Mouse (Mus musculus): ENCODE measurements around the gene Cd80.
"Not testable (repeated sequence)": the region's sequence is repeated elsewhere in the genome, so short reads cannot be mapped to it uniquely, and the experiment has no call there.

Gene Cd80

DNA sequence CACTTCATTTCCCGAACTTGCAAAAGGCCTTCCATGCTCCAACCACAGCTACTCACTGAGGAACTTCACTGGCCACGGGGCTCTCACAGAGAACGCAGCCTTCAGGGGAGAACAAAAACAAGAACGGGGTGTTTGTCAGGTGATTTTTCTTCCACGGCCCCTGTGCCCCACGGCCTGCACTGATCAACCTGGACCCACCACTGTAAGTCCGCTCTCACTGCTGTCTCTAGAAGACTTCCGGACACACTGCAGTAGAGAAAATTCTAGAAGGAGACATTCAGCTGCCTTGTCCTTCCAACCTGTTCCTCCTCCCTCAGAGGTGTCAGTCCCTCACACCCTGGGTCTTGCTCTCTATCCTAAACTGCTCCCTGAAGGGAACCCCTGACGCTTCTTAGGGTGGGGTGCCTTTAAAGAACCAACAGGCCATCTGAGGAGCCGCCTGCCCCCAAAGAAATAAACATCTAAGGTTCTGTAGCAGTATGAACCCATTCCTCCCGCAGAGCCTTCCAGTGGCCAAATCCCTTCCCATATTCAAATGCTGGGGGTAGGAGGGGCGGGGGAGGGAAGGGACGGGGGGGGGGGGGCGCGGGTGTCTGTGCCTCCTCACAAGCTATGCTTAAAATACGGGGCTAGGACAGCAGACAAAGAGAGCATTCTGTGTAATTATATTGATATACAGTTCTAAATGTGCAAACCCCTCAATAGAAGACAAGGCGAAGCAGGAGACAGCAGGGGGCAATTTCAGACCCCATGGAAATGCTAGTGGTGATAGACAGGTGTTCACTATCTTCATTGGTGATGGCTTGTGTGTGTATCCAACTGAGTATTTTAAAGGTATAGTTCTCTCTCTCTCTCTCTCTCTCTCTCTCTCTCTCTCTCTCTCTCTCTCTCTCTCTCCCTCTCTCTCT, at the start of gene Cd80:
Gene Cd80 (plus strand): TSS at position 51 of the 908 bp plus-strand sequence.
- no peak for DNase-seq

DNA sequence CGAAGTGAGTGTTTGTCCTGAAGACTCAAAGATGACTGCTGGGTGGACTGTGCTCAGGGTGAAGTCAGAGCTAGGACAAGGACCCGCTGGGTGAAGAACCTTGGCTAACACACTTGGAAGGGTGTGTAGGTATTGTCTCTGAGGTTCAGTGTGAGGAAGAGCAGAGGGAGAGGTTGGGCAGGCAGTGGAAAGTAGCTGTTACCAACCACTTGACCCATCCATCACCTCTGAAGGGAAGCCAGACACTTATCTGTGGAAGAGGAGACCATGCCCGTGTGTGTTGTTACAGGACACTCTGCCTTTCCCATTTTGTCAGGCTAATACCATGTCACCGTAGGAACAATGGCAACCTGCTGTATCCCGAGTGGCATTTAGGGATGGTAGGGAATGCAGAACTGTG, 49.1 kb upstream of the Cd80 start:
- no peak for DNase-seq

DNA sequence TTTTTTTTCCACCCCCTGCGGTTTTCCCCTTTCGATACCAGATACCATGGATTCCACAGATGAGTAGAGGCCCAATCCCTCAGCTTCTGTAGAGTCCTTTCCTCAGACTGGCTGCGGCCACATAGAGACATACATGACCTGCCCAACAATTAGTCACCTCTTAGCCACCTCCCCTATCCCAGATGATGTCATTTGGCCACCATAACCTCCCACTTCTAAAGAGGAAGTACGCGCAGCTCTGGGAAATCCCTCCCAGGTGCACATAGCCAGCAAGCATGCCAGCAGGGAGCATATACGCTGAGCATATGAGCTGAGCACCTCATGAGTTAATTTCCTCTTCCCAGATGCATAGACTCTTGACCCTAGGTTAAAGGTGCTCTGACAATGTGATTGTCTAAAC, 48.7 kb upstream of the Cd80 start:
- no peak for DNase-seq

DNA sequence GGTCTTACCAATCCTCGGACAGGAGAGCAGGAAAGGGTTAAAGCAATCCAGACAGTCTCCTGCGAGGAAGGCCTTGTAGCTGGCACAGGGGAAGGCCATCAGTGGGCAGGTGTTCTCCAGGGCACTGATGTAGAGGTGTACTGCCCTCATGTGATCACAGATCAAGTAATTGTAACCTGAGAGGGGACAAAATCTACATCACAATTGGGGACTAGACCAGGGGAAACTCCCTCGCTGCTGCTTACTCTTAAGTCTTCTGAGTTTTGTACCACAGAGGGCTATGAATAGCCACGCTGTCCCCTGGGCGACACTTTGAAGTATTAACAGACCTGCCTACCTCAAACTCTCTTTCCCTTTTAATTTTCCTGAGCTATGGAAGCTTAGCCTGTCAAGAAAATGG, 47.8 kb upstream of the Cd80 start:
- DNase-seq = no peak

DNA sequence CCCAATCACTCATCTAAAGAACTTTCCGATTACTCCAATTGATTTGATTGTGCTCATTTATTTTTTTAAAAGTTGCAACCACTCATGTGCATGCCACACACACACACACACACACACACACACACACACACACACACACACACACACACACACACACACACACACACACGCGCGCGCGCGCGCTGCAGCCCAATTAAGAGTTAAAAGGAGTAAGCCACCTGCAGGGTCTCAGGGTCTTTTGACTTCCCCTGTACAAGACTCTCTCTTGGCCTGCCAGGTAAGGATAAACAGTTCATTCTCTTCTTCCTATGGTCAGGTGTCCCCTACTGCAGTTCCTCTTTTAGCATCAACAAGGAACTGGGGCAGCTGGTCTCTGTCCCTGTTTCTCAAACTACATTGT, 46.9 kb upstream of the Cd80 start:
- DNase-seq = no peak

DNA sequence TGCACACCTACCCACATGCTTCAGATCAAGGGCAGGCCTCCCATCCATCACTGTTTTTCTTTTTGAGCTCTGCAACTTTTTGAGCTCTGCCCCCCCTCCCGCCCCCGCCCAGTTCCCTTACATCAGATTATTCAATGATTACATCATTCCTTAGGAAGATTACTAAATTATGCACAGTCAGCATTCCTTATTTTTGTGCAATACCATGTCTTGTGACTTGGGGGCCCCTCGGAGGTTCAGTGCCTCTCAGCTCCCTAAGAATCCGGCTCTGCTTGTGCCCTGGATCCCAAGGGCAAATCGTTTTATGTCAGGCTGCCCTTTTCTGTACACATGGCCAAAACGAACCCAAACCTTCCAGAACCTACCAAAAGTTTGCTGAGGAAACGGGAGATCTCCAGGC, 40.4 kb upstream of the Cd80 start:
- DNase-seq = no peak

DNA sequence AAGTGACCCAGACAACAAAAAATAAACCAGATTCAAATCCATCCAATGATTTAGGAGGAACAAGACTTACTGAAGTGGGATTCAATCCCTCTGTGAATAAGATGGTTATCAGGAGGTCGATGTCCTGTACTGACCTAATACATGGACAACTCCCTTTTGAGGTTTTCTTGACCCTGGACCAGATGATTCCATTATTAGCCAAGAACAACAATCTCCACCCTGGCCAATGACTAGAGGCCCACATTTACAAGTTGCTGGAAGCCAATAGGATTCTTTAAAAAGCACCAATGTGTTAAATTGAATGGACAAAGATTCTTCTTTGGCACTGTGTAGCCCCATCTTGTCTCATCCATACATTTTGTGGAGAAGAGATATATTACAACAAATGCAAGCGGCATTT, 30.0 kb upstream of the Cd80 start:
- DNase-seq = no peak

DNA sequence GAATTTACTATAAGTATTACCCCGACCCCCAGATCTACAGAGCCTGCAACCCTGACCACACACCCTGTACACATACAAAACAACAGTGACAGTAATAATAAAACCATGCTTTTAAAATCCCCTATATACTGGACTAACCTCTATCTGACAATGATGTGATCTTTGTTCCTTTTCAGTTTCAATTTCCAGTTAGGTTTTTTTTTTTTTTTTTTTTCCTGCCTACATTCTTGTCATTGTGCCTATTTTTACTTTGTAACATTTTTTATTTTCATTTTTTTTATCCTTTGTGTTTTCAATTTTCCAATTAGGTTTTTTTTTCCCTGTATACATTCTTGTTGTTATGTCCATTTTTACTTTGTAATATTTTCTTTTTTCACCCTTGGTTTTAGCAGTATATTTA, 29.6 kb upstream of the Cd80 start:
- DNase-seq = no peak

DNA sequence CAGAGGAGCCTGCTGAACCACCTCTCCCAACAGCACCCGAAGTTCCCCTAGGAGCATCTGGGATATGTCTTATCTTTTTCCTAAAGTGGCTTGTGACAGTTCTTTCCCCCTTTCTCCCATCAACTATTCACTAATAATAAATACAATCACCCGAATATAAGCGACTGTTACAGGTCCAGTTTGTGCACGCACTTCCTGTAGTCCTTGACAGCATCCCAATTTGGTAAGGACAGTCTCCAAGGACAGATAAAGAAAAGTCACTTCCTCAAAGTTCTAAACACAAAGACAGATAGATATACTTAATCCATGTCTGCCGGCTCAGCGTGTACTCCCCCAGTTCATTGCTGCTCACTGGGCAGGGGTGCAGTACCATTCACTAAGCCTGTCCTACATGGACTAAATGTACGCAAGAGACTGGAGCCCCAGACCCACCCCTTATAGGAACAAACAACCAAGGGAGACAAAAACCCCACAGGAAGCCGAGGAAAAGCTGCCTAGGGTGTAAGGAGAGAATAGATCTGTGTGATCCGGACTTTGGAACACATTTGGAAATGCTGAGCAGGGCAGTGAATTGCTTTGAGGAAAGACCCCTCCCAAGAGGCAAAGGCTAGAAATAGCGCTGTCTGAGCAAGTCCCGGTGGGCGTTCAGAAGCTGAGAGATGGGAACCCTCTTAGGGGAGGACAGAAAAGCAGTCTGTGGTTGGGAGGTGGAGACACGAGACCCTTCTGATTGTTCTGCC, 23.7 kb upstream of the Cd80 start:
- no peak for DNase-seq

DNA sequence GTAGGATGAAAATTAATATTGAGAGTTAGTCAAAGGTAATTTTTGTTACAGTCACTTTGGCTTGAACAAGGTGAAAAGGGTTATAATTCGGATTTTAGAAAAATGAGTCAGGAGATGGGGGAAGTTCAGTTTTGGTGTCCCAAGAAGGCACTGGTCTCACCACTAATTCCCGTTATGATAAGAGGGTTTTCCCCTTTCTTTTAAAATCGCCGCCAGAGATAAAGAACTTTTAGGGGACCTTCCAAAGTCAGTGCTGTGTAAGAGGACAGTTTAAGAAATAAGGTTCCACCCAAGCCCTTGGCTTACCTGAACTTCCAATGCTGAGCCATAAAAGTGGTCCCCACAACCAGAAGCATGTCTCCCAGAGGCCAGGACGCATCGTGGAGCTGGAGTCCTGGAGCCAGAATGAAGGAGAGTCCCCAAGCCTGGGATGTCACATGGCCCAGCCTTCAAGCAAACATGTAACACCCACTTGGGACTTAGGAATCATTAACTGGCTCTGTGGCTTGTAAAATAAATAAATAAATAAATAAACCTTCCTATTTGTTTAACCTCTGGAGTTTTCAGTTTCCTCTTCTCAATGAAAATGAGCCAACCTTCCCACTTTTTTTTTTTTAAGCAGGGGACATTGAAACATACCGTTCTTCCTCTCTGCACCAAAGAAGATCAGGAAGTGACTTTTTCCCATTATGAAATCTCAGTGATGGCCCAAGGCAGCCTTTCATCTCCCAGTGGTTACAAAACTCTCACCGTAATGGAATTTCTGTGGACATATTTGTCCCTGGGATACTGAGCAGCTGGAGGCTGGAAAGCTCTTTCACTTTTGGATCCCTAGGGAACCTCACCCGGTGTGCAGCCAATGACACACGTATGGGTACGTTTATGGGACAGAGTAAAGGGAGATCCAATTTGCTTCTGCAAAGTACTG, 22.6 kb upstream of the Cd80 start, which contains the start of gene Pla1a:
Gene Pla1a (minus strand): TSS at position 648 of the 928 bp plus-strand sequence.
- DNase-seq = peak; percentile 39

DNA sequence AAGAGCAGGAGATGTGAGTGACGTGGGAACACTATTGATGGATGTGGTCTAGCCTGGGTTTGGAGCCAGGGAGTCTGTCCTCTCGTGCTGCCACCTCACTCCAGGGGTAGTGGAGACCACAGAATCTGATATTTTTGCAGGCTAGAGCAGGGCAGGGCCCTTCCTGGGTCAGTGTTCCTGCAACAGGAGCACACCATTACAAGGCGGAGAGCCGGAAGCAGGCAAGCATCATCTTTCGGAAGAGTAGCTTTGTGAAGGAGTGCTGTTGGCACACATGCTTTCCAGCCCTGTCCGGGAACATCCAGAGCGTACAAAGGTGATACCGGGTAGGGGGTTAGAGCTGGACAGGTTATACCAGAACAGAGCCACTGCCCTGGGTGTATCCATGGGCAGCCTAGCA, 21.8 kb upstream of the Cd80 start:
- no peak for DNase-seq

DNA sequence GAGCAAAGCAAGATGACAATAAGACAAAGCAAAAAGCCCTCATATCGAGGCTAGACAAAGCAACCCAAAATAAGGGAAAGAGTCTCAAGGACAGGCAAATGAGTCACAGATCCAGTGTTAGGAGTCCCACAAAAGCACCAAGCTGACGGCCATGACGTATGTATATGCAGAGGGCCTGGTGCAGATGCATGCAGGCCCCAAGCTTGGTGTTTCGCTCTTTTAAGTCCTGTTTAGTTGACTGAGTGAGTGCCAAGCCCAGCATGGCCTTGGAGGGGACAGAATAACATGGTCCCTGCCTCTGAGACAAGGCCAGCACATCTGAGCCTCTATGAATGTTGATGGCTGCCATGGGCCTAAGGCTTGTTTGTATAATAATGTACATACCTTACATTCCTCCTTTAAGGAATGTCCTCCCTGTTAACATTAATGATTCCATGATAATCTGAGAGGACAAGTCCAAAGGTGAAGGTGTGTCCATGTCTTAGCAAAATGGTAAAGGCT, 21.0 kb upstream of the Cd80 start:
- no peak for DNase-seq

DNA sequence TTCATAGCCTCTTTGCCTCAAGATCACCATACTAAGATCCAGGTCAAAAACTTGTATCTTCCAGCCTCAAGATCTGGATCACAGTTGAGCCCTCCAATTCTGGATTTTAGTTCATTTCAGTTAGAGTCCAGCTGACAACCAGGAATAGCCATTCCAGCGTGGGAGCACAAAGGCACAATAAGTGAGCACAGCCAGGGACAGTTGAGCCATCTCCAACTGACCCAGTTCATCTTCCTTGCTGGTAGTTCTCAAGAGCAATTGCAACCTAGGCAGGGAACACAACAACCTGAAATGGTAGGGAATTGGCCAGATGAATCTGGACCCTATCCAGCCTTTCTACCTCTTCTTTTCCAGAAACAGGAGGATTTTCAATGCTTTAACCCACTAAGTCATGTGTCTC, 16.2 kb upstream of the Cd80 start:
- no peak for DNase-seq

DNA sequence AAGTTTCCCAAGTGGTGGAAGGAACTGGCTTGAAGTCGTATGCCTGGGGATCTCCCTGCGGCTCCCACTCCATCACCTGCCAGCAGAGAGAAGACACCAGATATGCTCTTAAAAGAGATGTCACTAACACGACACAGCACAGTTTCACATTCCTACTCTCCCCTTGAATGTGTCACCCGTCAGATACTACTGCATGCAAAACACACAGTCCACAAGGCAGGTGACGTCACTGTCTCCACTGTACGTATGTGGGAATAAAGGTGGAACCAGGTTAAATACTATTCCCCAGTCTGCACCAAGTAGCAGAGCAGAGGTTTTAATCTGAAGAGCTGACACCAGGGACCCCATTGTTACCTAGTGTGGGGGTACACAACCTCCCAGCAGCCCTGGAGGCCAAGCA, 15.0 kb upstream of the Cd80 start:
- DNase-seq = no peak

DNA sequence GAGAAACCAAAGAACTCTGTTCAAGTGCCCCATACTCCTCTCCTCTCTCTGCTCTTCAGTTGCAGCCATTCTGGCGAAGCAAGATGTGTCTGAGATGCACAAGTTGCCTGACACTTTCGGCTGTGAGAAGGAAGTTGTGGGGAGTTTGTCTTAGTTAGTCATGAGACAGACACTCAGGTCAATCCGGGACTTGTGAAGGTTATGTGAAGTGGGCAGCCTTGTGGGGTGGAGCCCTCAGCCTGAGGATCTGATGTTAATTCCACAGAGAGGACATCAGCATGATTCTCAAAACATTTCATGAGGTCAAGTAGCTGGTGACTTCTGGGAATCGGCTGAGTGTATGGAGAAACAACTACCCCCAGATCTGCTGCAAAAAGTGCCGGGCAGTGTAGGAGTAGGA, 13.8 kb upstream of the Cd80 start:
- DNase-seq = no peak

DNA sequence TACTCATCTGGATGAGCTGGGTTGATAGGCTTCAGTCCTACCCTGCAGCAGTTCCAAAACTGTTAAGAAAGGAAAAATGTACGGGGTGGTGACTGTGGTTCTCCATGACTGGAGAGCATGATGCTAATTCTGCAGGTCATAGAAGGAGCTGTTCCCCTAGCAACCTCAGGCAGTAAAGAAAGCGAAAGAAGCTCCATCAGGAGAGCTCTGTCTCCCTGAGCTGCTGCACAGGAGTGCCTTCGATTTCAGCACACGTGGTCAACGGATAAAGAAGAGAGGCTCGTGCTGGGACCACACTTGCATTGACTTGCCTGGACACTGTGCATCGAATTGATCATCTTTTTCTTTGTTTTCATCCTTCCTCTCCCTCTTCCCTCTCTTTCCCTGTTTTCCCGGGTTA, 13.1 kb upstream of the Cd80 start:
- no peak for DNase-seq

DNA sequence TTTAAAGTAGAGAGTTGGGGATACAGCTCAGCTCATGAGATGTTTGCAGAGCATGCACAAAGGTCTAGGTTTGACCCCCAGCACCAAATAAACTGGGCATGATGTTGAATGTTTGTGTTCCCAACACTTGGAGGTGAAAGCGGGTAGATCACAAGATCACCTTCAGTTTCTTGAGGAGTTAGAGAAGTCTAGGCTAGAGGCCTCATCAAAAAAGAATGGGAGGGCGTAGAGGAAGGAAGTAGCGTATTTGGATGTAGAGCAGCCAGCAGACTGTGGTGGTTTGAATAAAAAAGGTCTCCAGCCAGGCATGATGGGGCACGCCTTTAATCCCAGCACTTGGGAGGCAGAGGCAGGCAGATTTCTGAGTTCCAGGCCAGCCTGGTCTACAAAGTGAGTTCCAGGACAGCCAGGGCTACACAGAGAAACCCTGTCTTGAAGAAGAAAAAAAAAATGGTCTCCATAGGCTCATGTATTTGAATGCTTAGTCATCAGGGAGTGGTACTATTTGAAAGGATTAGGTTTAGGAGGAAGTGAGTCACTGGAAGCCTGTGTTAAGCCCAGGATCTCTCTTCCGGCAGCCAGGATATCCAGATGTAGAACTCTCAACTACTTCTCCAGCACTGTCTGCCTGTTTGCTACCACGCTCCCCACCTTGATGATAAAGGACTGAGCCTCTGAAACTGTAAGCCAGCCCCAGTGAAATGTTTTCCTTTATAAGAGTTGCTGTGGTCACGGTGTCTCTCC, 11.5 kb upstream of the Cd80 start:
- no peak for DNase-seq

DNA sequence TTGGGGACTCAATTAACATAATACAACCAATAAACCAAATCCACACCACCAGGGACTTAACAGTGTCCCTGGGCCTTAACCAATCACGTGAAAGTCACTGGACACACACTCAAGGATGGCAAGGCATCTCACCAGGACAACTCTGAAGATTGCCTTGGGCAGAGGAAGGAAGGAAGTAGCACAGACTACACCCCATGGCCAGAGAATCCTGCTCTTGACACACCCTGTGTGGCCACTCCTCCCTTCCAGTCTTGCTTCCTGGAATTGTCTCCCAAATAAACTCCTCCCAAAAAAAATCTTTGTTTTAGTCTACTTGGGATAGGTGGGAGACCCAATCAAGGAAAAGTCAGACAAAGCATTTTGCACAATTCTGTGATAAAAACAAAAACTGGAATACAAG, 10.3 kb upstream of the Cd80 start:
- no peak for DNase-seq

DNA sequence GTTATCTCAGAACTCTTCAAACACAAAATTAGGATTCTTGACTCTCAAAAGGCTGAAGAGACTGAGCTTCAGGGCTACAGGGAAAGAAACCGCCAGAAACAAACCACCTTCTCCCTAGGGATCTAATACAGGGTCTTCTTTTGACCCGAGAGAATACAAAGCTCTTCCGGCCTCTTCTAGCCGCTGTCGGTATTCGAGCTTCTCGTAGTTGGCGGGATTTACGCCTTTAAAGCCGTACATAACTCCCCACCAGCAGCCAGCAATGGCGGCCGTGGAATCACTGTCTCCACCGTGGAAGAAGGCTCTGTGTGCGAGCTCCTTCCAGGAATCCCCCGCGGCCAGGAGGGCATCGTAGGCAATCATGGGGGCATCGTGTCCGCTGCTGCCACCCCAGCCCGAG, 9.8 kb upstream of the Cd80 start:
- DNase-seq = no peak

DNA sequence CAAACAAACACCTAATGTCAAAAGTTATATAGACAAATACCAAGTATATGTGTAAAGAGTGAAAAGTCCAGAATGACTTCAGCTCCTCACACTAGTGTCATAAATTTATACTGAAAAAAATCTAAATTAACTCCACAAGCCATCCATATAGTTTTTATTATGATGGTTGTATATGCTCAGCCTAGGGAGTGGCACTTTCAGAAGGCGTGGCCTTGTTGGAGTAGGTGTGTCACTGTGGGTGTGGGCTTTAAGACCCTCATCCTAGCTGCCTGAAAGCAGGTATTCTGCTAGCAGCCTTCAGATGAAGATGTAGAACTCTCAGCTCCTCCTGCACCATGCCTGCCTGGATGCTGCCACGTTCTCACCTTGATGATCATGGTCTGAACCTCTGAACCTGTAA, 9.2 kb upstream of the Cd80 start:
- DNase-seq = not testable (repeated sequence)

DNA sequence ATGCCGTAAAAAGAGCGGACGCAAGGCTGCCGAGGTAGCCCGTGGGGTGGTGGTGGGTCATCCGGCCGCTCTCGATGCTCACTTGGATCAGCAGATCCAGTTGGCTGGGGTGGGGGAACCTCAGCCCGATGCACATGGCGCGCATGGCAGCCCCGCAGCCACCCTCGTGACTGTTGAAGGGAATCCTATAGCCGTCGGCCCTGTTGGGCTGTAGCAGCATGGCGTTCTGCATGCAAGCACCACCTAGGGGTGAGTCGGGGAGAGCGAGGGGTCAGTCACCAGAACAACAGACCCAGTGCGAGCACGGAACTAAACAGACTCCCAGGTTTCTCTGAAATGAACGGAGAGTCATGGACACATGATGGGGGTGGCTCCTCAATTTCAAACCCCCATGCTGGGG, 8.0 kb upstream of the Cd80 start:
- DNase-seq = no peak

DNA sequence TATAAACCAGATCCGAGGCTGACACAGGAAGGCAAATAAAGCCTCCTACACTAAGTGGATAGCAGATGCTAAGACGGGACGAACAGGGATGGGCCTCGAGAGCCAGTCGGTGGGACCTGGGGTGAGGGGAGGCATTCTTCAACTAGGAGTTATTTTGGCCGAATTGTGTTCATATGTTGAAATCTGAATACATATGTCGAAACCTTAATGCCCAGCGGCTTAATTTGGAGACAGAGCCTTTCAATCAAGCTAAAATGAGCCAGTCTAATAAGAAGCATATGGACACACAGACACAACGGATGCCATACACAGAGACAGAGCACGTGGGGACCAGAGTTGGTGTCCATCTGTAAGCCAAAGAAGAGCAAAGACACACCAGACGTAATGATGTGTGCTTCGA, 6.9 kb upstream of the Cd80 start:
- no peak for DNase-seq
